Comparison of ENCODE assay signal across 10 mouse cellular contexts in the genomic region with DNA sequence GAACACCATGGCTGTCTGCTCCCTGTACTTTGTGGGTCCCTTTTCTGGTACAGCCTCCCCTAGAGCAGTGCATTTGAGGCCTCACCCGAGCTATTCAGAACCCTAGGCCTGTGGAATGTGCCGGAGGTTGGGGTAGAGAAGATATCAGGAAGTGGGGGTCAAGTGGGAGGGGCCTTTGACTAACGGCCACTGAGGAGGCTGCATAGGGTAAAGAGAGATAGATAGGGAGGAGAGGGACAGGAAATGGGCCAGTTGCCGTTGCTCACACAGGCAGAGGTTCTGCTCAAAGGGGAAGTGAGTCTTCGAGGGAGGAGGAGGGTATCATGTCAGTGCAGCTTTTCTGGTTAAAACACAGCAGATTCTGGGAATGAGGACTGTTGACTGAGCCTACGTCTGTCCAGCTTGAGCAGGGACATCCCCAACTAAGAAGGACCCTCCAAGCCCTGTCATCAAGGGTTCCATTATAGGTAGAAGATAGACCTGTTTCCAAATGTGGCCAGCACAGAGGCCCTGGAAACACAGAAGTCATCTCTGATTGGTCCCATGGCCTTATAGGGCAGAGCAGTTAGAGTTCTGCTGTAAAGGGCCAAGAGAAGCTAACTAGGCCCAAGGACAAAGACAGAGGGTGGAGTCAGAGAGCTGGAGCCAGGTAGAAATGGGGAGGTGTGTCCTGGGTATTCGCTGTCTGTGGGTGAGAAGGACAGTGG. TPM values are rescaled to one million over a fixed set of nuclear protein-coding genes. Genes with fewer than 3 reads are reported as not detected.
DNase-seq lines count a peak whose midpoint lies in the region; ATAC-seq lines count a peak whose summit lies in the region.
"Had no signal": no experiment of that assay in that cellular context is flagged by ENCODE, and none has a peak within 500 bp of the region (broad histone marks: within the 10 kb centered on the region; RNA-seq: fewer than 3 reads in every experiment).

No protein-coding gene starts in this region.

- H3K4me2 ChIP-seq in heart, embryonic 13.5 days = no peak overlapping the region
- H3K4me2 ChIP-seq: limb, embryonic 13.5 days had no signal

- peaks cover 38% of the 10 kb centered on the region for H3K27me3 ChIP-seq in heart, embryonic 10.5 days (ENCODE audit: insufficient read depth, poor library complexity, severe bottlenecking)
- H3K27me3 ChIP-seq in heart, embryonic 13.5 days (replicated peaks) = peaks cover 22% of the 10 kb centered on the region

- intact Hi-C loops in heart, postnatal 25 days (cut with DNase I) = loop anchor here (5.0 kb wide), 1 partner anchor 69 kb away; the partner anchor contains the start of gene Hnrnpul1
- intact Hi-C loops in left cerebral cortex, postnatal 36 days (cut with DNase I) = loop anchor here (5.0 kb wide), 1 partner anchor 34 kb away; the partner anchor contains the start of gene Ccdc97

- H3K9me3 ChIP-seq in heart, embryonic 10.5 days = no peaks in the 10 kb centered on the region
- no peaks in the 10 kb centered on the region for H3K9me3 ChIP-seq in heart, embryonic 13.5 days
- H3K9me3 ChIP-seq: limb, embryonic 13.5 days had no signal

- H3K27ac ChIP-seq in heart, embryonic 10.5 days = no peak overlapping the region
- 0 out of 2 replicates have a peak overlapping the region, but pooled peaks have one; percentile 15 for H3K27ac ChIP-seq in heart, embryonic 13.5 days (replicated peaks)
- H3K27ac ChIP-seq: limb, embryonic 13.5 days had no signal

- 43% methylated on average over 7 of the region's 7 CpGs for WGBS in heart, embryonic 10.5 days
- 37% methylated on average over 7 of the region's 7 CpGs for WGBS in heart, embryonic 13.5 days

- peak overlapping the region; percentile 13; the same call in 1 of the 2 replicates for H3K4me3 ChIP-seq in heart, embryonic 10.5 days
- no peak overlapping the region for H3K4me3 ChIP-seq in heart, embryonic 13.5 days
- H3K4me3 ChIP-seq: limb, embryonic 13.5 days had no signal

- 0 out of 2 replicates have a peak, but pooled peaks cover 5% of the 10 kb centered on the region for H3K36me3 ChIP-seq in heart, embryonic 10.5 days
- H3K36me3 ChIP-seq in heart, embryonic 13.5 days = peaks cover 12% of the 10 kb centered on the region; the same call in 1 of the 2 replicates

- H3K9ac ChIP-seq in heart, embryonic 13.5 days = no peak overlapping the region
- H3K9ac ChIP-seq: limb, embryonic 13.5 days had no signal

- no peak for DNase-seq in heart, embryonic 10.5 days (ENCODE audit: low spot score)
- DNase-seq in heart, postnatal 25 days (ENCODE audit: low spot score) = no peak
- DNase-seq in lung, postnatal 10 days = peak; percentile 50
- peak; percentile 46 to 73 for DNase-seq in thymus, adult 18-20 months
- no peak for DNase-seq in left cerebral cortex, adult 18-20 months (ENCODE audit: low spot score in 2 of 2)
- DNase-seq in left cerebral cortex, postnatal 36 days (ENCODE audit: low spot score in 2 of 2) = no peak
- DNase-seq: cerebellum, adult 11-12 months had no signal

- peaks cover 64% of the 10 kb centered on the region for H3K4me1 ChIP-seq in heart, embryonic 10.5 days
- H3K4me1 ChIP-seq in heart, embryonic 13.5 days = peaks cover 49% of the 10 kb centered on the region

- ATAC-seq in heart, embryonic 13.5 days (ENCODE audit: extremely low read depth, insufficient number of reproducible peaks, low FRiP score, low TSS enrichment) = no peak
- no peak for ATAC-seq in erythroid progenitor cell, adult 5-6 weeks (replicated peaks; ENCODE audit: low FRiP score, poor library complexity, severe bottlenecking)

RNA-seq across cellular contexts. Expression of gene B9d2, which starts 3.0 kb away (rescaled TPM):
- polyA plus RNA-seq in heart, embryonic 10.5 days (2016; fragmentation: Nextera tagmentation; extraction: Ambion mirVana) = 34.2 and 35.8 TPM in 2 replicates
- 10 to 100 TPM in 1 of 2 experiments, 1 to 10 TPM in 1; 8.3 to 10.9 TPM for total RNA-seq in heart, postnatal 25 days (2021)
- polyA plus RNA-seq in heart, embryonic 13.5 days (2015; fragmentation: Nextera tagmentation; extraction: Ambion mirVana) = 30.8 and 32.8 TPM in 2 replicates
- total RNA-seq in left cerebral cortex, adult 18-20 months (2021) = 10 to 100 TPM; 22.9 to 24.3 TPM
- 8.4 and 8.6 TPM in 2 replicates for total RNA-seq in erythroid progenitor cell, adult 5-6 weeks (2015; ENCODE audit: low replicate concordance)
- total RNA-seq in erythroid progenitor cell, adult 5-6 weeks (2017; ENCODE audit: low replicate concordance) = 2.1 and 10.1 TPM in 2 replicates
- 10 to 100 TPM; 23.7 to 28.9 TPM for total RNA-seq in left cerebral cortex, postnatal 36 days (2021)

RNA-seq across cellular contexts. Expression of gene Tgfb1, which starts 3.2 kb away (rescaled TPM):
- polyA plus RNA-seq in heart, embryonic 10.5 days (2016; fragmentation: Nextera tagmentation; extraction: Ambion mirVana) = 4.1 and 4.8 TPM in 2 replicates
- total RNA-seq in heart, postnatal 25 days (2021) = 10 to 100 TPM; 23.8 to 24.5 TPM
- polyA plus RNA-seq in heart, embryonic 13.5 days (2015; fragmentation: Nextera tagmentation; extraction: Ambion mirVana) = 4.3 TPM in 2 replicates
- total RNA-seq in left cerebral cortex, adult 18-20 months (2021) = 1 to 10 TPM; 7.9 to 9.2 TPM
- 72.4 and 95.2 TPM in 2 replicates for total RNA-seq in erythroid progenitor cell, adult 5-6 weeks (2015; ENCODE audit: low replicate concordance)
- total RNA-seq in erythroid progenitor cell, adult 5-6 weeks (2017; ENCODE audit: low replicate concordance) = 15.0 and 19.8 TPM in 2 replicates
- total RNA-seq in left cerebral cortex, postnatal 36 days (2021) = 1 to 10 TPM; 7.9 to 8.8 TPM

RNA-seq across cellular contexts. Expression of gene Tmem91, which starts 8.7 kb away (rescaled TPM):
- 1.1 and 1.9 TPM in 2 replicates for polyA plus RNA-seq in heart, embryonic 10.5 days (2016; fragmentation: Nextera tagmentation; extraction: Ambion mirVana)
- total RNA-seq in heart, postnatal 25 days (2021) = not detected
- 1.4 and 1.5 TPM in 2 replicates for polyA plus RNA-seq in heart, embryonic 13.5 days (2015; fragmentation: Nextera tagmentation; extraction: Ambion mirVana)
- 10 to 100 TPM; 23.6 to 26.5 TPM for total RNA-seq in left cerebral cortex, adult 18-20 months (2021)
- total RNA-seq in erythroid progenitor cell, adult 5-6 weeks (2015; ENCODE audit: low replicate concordance) = not detected in 2 replicates
- total RNA-seq in erythroid progenitor cell, adult 5-6 weeks (2017; ENCODE audit: low replicate concordance) = 4.2 TPM in 1 of 2 replicates, not detected in the other
- total RNA-seq in left cerebral cortex, postnatal 36 days (2021) = 10 to 100 TPM; 25.4 to 31.4 TPM

RNA-seq across cellular contexts. Expression of gene Exosc5, which starts 24.7 kb away (rescaled TPM):
- 50.6 and 74.8 TPM in 2 replicates for polyA plus RNA-seq in heart, embryonic 10.5 days (2016; fragmentation: Nextera tagmentation; extraction: Ambion mirVana)
- 10 to 100 TPM; 16.0 to 16.3 TPM for total RNA-seq in heart, postnatal 25 days (2021)
- 40.4 and 42.1 TPM in 2 replicates for polyA plus RNA-seq in heart, embryonic 13.5 days (2015; fragmentation: Nextera tagmentation; extraction: Ambion mirVana)
- 10 to 100 TPM; 23.5 to 24.4 TPM for total RNA-seq in left cerebral cortex, adult 18-20 months (2021)
- total RNA-seq in erythroid progenitor cell, adult 5-6 weeks (2015; ENCODE audit: low replicate concordance) = 16.2 and 23.1 TPM in 2 replicates
- total RNA-seq in erythroid progenitor cell, adult 5-6 weeks (2017; ENCODE audit: low replicate concordance) = 4.9 and 11.7 TPM in 2 replicates
- 10 to 100 TPM; 24.0 to 26.4 TPM for total RNA-seq in left cerebral cortex, postnatal 36 days (2021)

RNA-seq across cellular contexts. Expression of gene Bckdha, which starts 24.8 kb away (rescaled TPM):
- polyA plus RNA-seq in heart, embryonic 10.5 days (2016; fragmentation: Nextera tagmentation; extraction: Ambion mirVana) = 51.7 and 51.8 TPM in 2 replicates
- 100 to 1,000 TPM; 184 to 199 TPM for total RNA-seq in heart, postnatal 25 days (2021)
- polyA plus RNA-seq in heart, embryonic 13.5 days (2015; fragmentation: Nextera tagmentation; extraction: Ambion mirVana) = 56.3 and 56.9 TPM in 2 replicates
- 10 to 100 TPM; 35.7 to 40.7 TPM for total RNA-seq in left cerebral cortex, adult 18-20 months (2021)
- 6.7 and 10.5 TPM in 2 replicates for total RNA-seq in erythroid progenitor cell, adult 5-6 weeks (2015; ENCODE audit: low replicate concordance)
- 3.2 and 11.4 TPM in 2 replicates for total RNA-seq in erythroid progenitor cell, adult 5-6 weeks (2017; ENCODE audit: low replicate concordance)
- 10 to 100 TPM; 33.0 to 40.9 TPM for total RNA-seq in left cerebral cortex, postnatal 36 days (2021)

Comparison
In these comparisons a context has a peak if more than half of its experiments do, and no peak if none do; other contexts are left out.
1. DNase-seq: peak in lung, postnatal 10 days (single experiment) and thymus, adult 18-20 months (2 of 2); none in heart, embryonic 10.5 days (single experiment), heart, postnatal 25 days (single experiment), left cerebral cortex, adult 18-20 months (0 of 2) and left cerebral cortex, postnatal 36 days (0 of 2).
2. RNA of gene Tmem91, which starts 8.7 kb away (total RNA-seq): 25.4 to 31.4 TPM in left cerebral cortex, postnatal 36 days and 23.6 to 26.5 TPM in left cerebral cortex, adult 18-20 months; 4.2 TPM in erythroid progenitor cell, adult 5-6 weeks and not detected in heart, postnatal 25 days; every median in the first group is over 4 times any median in the second.